Mouse (Mus musculus) forebrain, embryonic 16.5 days (tissue): ENCODE measurements around the gene Acot1. TPM values are rescaled to one million over a fixed set of nuclear protein-coding genes. Genes with fewer than 3 reads are reported as not detected.
"Not testable (repeated sequence)": the region's sequence is repeated elsewhere in the genome, so short reads cannot be mapped to it uniquely, and the experiment has no call there.

ENCODE experiments used
- ATAC-seq: fragments of 200-750 bp; cut with Nextera tagmentation; 2 replicates; pipeline ENCODE4 v1.8.0; 2017; ENCODE audit warnings: mild to moderate bottlenecking, moderate library complexity
- H3K27ac ChIP-seq: fragments of 300-500 bp; sonication (generic); 2 replicates; pipeline ENCODE4 v1.5.1; 2014; ENCODE audit warnings: low read length, control low read depth
- H3K27me3 ChIP-seq: fragments of 300-500 bp; sonication (generic); replicated peaks from 2 replicates; pipeline ENCODE4 v1.6.1; 2014; ENCODE audit warnings: low read length; ENCODE audit not compliant: control insufficient read depth, insufficient read depth
- H3K36me3 ChIP-seq: fragments of 300-500 bp; sonication (generic); 2 replicates; pipeline ENCODE4 v1.6.1; 2014; ENCODE audit not compliant: control insufficient read depth, insufficient read depth
- H3K4me1 ChIP-seq: fragments of 300-500 bp; sonication (generic); replicated peaks from 2 replicates; pipeline ENCODE4 v1.6.1; 2014; ENCODE audit warnings: low read length; ENCODE audit not compliant: control insufficient read depth, insufficient read depth
- H3K4me2 ChIP-seq: fragments of 300-500 bp; sonication (generic); 2 replicates; pipeline ENCODE4 v1.6.1; 2014; ENCODE audit warnings: mild to moderate bottlenecking, low read length, control low read depth
- H3K4me3 ChIP-seq: fragments of 300-500 bp; sonication (generic); replicated peaks from 2 replicates; pipeline ENCODE4 v1.5.1; 2014; ENCODE audit warnings: mild to moderate bottlenecking, low read length, control low read depth
- H3K9ac ChIP-seq: fragments of 300-500 bp; sonication (generic); replicated peaks from 2 replicates; pipeline ENCODE4 v1.6.1; 2014; ENCODE audit warnings: low read depth, low read length, control low read depth
- H3K9me3 ChIP-seq: fragments of 300-500 bp; sonication (generic); 2 replicates; pipeline ENCODE4 v1.6.1; 2016; ENCODE audit warnings: low read length; ENCODE audit not compliant: control insufficient read depth
- WGBS: fragments of 180-500 bp; shearing (Covaris S2); extraction: QIAGEN DNeasy Blood & Tissue Kit; methylation state at CpG from one replicate; pipeline ENCODE4 v1.1.7; 2014; 5-methylcytosine and 5-hydroxymethylcytosine counted together
- polyA plus RNA-seq: library from polyadenylated mRNA; unstranded; fragments of >200 nt; fragmentation: Nextera tagmentation; extraction: Ambion mirVana; gene quantifications from 2 replicates; pipeline ENCODE4 v1.2.1, GENCODE M21; 2015

Acot1 gene
- polyA plus RNA-seq, result 72.1 and 101 TPM in 2 replicates

GRCm38 (mm10) chr12:84009171-84009965, at the start of gene Acot1:
Gene Acot1 (plus strand): TSS chr12:84009490.
- peak within 1 kb of the TSS; percentile 58 for H3K27ac ChIP-seq
- peak; percentile 94 for ATAC-seq
- 1% methylated on average over 55 of the region's 70 CpGs for WGBS
- H3K27me3 ChIP-seq, H3K36me3 ChIP-seq, H3K9me3 ChIP-seq: not testable (repeated sequence)
- peaks cover 26% of the 10 kb centered on the region for H3K4me1 ChIP-seq
- H3K4me2 ChIP-seq, result peak within 1 kb of the TSS; percentile 55
- H3K4me3 ChIP-seq, result peak within 1 kb of the TSS; percentile 52
- H3K9ac ChIP-seq, result peak within 1 kb of the TSS; percentile 55

GRCm38 (mm10) chr12:83965235-83965634, 44.1 kb upstream of the Acot1 start:
- no peak overlapping the region for H3K4me2 ChIP-seq

GRCm38 (mm10) chr12:83972117-83972516, 37.2 kb upstream of the Acot1 start:
- H3K4me2 ChIP-seq, result no peak overlapping the region
- no peak overlapping the region for H3K4me3 ChIP-seq
- H3K9ac ChIP-seq, result no peak overlapping the region
- peaks cover 3% of the 10 kb centered on the region; the same call in 1 of the 2 replicates for H3K9me3 ChIP-seq
- H3K4me1 ChIP-seq, result no peaks in the 10 kb centered on the region
- no peak for ATAC-seq
- no peaks in the 10 kb centered on the region for H3K27me3 ChIP-seq
- no peaks in the 10 kb centered on the region for H3K36me3 ChIP-seq
- H3K27ac ChIP-seq, result no peak overlapping the region
- whole genome bisulfite sequencing, result 89% methylated on average over 2 of the region's 2 CpGs

More at GRCm38 (mm10) chr12:83965235-83965634, 44.1 kb upstream of the Acot1 start:
- 87% methylated on average over 7 of the region's 7 CpGs for WGBS
- Histone ChIP-seq H3K9me3 (no peaks in the 10 kb centered on the region), H3K27ac (no peak overlapping the region), H3K36me3 (no peaks in the 10 kb centered on the region), H3K4me1 (no peaks in the 10 kb centered on the region), H3K27me3 (no peaks in the 10 kb centered on the region), H3K4me3 (no peak overlapping the region), H3K9ac (no peak overlapping the region)
- no peak for ATAC-seq

- Histone ChIP-seq H3K4me1 (no peaks in the 10 kb centered on the region), H3K27ac (no peak overlapping the region), H3K27me3 (no peaks in the 10 kb centered on the region), H3K36me3 (no peaks in the 10 kb centered on the region), H3K4me3 (no peak overlapping the region), H3K4me2 (no peak overlapping the region), H3K9me3 (peaks cover 6% of the 10 kb centered on the region), H3K9ac (no peak overlapping the region)
- no peak for ATAC-seq
- WGBS, result 90% methylated on average over 6 of the region's 6 CpGs
Observed at GRCm38 (mm10) chr12:83978862-83979261, 30.4 kb upstream of the Acot1 start.

GRCm38 (mm10) chr12:83981615-83982014, 27.7 kb upstream of the Acot1 start:
- Histone ChIP-seq H3K4me3 (no peak overlapping the region), H3K4me2 (no peak overlapping the region), H3K4me1 (no peaks in the 10 kb centered on the region), H3K9ac (no peak overlapping the region), H3K9me3 (peaks cover 3% of the 10 kb centered on the region; the same call in 1 of the 2 replicates), H3K27me3 (no peaks in the 10 kb centered on the region), H3K36me3 (no peaks in the 10 kb centered on the region), H3K27ac (no peak overlapping the region)
- ATAC-seq, result no peak
- 96% methylated on average over 4 of the region's 4 CpGs for WGBS

GRCm38 (mm10) chr12:83984752-83985151, 24.5 kb upstream of the Acot1 start, which contains the start of gene Heatr4:
Gene Heatr4 (minus strand): TSS chr12:83984852.
- H3K4me1 ChIP-seq, result peaks cover 5% of the 10 kb centered on the region; the same call in 1 of the 2 replicates
- H3K27me3 ChIP-seq, result no peaks in the 10 kb centered on the region
- no peak within 1 kb of the TSS for H3K4me2 ChIP-seq
- H3K4me3 ChIP-seq, result no peak within 1 kb of the TSS
- no peak for ATAC-seq
- H3K9me3 ChIP-seq, result peaks cover 3% of the 10 kb centered on the region; the same call in 1 of the 2 replicates
- no peaks in the 10 kb centered on the region for H3K36me3 ChIP-seq
- WGBS, result 68% methylated on average over 4 of the region's 4 CpGs
- H3K9ac ChIP-seq, result no peak within 1 kb of the TSS
- no peak within 1 kb of the TSS for H3K27ac ChIP-seq

- no peaks in the 10 kb centered on the region for H3K27me3 ChIP-seq
- no peak for ATAC-seq
- H3K4me1 ChIP-seq, result peaks cover 5% of the 10 kb centered on the region; the same call in 1 of the 2 replicates
- peak overlapping the region; percentile 45 for H3K4me3 ChIP-seq
- WGBS, result 32% methylated on average over 8 of the region's 8 CpGs
- peak overlapping the region; percentile 63 for H3K27ac ChIP-seq
- H3K9me3 ChIP-seq, result peaks cover 3% of the 10 kb centered on the region; the same call in 1 of the 2 replicates
- H3K9ac ChIP-seq, result peak overlapping the region; percentile 54
- H3K36me3 ChIP-seq, result no peaks in the 10 kb centered on the region
- peak overlapping the region; percentile 57 for H3K4me2 ChIP-seq
Observed at GRCm38 (mm10) chr12:83987242-83987582, 22.1 kb upstream of the Acot1 start.

- peaks cover 5% of the 10 kb centered on the region; the same call in 1 of the 2 replicates for H3K4me1 ChIP-seq
- peaks cover 3% of the 10 kb centered on the region; the same call in 1 of the 2 replicates for H3K9me3 ChIP-seq
- peak within 1 kb of the TSS; percentile 54 for H3K9ac ChIP-seq
- peak within 1 kb of the TSS; percentile 63 for H3K27ac ChIP-seq
- H3K4me2 ChIP-seq, result peak within 1 kb of the TSS; percentile 57
- WGBS, result under 1% methylated on average over 80 of the region's 80 CpGs
- ATAC-seq, result peak; percentile 95
- H3K27me3 ChIP-seq, result no peaks in the 10 kb centered on the region
- H3K4me3 ChIP-seq, result peak within 1 kb of the TSS; percentile 45
- H3K36me3 ChIP-seq, result no peaks in the 10 kb centered on the region
Observed at GRCm38 (mm10) chr12:83987583-83988441, 21.5 kb upstream of the Acot1 start, which contains the start of gene Acot2. Gene Acot2 (plus strand): TSS chr12:83987861.

- Histone ChIP-seq H3K4me1 (peaks cover 5% of the 10 kb centered on the region; the same call in 1 of the 2 replicates), H3K9ac (peak overlapping the region; percentile 54), H3K9me3 (no peaks in the 10 kb centered on the region), H3K4me3 (peak overlapping the region; percentile 45), H3K4me2 (peak overlapping the region; percentile 57), H3K36me3 (no peaks in the 10 kb centered on the region), H3K27me3 (no peaks in the 10 kb centered on the region), H3K27ac (peak overlapping the region; percentile 63)
- WGBS, result 55% methylated on average over 4 of the region's 4 CpGs
- peak; percentile 8; the same call in 1 of the 2 replicates for ATAC-seq
Observed at GRCm38 (mm10) chr12:83988483-83988882, 20.8 kb upstream of the Acot1 start.
